Mouse (Mus musculus) CD8-positive naive resting alpha-beta T cell, adult 2 months (primary cell): ENCODE results near the gene Atat1.
"Not testable (repeated sequence)": the region's sequence is repeated elsewhere in the genome, so short reads cannot be mapped to it uniquely, and the experiment has no call there.

Source experiments
- DNase-seq, 2 experiments: peaks; one replicate each; pipeline ENCODE4 v3.0.0; 2022; ENCODE audit warnings: low read depth in 2 of 2, low spot score in 2 of 2

Atat1 gene

DNA sequence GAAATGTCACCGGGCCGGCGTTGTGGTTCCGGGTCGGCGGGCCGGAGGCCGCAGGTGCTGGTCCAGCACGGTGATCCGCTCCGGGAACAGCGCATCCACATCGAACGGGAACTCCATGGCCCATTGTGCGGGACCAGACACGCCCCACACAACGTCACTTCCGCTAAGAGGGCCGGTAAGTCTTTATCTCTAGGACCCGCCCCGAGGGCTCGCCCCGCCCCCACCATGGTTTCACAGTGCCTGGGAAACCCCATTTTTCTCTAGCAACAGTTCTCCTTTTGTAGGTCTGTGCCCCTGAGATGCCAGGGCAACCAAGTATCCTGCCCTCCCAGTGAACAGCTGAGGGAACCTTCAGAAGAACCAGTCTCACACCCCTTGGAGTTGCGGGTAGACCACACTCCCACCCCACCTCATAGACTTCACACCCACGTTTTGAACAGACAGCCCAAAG is at the start of gene Atat1:
Atat1 (minus strand) TSS at position 157 of the 451 bp plus-strand sequence.
- DNase-seq, result peak; percentile 93 to 98

- DNase-seq, result no peak
These were observed 48.8 kb upstream of the Atat1 start for GRCm38 (mm10) chr17:35958533-35959223.

DNA sequence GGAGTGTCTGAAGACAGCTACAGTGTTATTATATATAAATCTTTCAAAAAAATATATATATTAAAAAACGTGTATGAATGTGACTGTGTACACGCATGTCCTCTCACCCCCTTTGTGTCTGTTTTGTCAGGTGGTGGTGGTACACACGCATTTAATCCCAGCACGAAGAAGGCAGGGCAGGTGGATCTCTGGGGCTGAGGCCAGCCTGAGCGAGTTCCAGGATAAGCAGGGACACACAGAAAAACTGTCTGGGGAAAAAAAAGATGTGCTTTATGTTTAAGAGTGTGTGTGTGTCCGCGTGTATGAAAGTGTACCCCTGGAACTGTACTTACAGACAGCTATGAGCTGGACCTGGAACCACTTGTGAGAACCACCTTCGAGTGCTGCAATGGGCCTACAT is 44.8 kb upstream of the Atat1 start:
- DNase-seq, result no peak

- not testable (repeated sequence) for DNase-seq
These were observed 42.7 kb upstream of the Atat1 start for GRCm38 (mm10) chr17:35952559-35952958.

DNA sequence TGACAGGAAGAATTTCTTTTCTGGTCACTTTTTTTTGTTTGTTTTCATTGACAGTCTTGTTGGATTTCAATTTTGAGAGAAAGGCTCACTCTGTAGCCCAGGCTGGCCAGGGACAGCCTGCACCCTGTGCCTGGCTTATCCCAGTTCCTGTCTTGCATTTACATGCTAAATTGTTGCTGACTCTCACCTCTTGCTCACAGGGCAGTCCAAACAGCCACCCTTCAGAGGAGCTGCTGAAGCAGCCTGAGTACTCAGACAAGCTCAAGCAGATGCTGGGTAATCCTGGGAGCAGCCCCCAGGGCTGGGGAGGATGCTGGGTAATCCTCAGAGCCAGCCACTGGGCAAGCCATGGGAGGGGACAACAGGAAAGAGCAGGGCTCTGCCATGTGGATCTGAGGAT is 41.1 kb upstream of the Atat1 start:
- not testable (repeated sequence) for DNase-seq

DNA sequence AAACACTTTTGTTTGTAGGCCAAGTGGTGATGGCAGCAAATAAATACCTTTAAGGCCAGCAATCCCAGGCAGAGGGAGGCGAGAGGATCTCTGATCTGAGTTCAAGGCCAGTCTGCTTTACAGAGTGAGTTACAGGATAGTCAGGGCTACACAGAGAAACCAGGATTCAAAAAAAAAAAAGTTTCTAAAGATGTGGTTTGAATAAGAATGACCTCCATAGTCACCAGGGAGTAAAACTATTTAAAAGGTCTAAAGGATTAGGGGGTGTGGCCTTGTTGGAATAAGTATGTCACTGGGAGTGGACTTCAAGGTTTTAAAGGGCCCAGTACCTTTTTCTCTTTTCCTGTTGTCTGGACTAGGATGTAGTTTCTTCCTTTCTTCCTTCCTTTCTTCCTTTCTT is 30.1 kb upstream of the Atat1 start:
- no peak for DNase-seq

DNA sequence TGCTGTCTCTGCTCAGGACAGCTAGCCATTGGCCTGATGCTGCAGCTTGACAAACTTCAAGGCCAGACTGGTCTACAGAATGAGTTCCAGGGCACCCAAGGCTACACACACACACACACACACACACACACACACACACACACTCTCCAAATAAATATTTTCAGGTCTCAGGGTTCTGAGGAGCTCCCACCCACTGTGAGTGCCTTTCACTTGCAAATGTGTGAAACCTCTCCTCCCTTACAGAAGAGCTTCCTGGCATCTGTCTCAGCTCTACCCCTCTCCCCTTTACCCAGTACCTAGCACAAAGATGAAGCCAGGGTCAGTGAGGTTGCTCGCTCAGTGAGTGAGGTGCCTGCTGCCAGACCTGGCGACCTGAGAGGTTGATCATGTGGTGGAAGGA is 29.2 kb upstream of the Atat1 start:
- no peak for DNase-seq

- DNase-seq, result peak; percentile 33 to 51
These were observed 27.9 kb upstream of the Atat1 start for GRCm38 (mm10) chr17:35937700-35938348.

DNA sequence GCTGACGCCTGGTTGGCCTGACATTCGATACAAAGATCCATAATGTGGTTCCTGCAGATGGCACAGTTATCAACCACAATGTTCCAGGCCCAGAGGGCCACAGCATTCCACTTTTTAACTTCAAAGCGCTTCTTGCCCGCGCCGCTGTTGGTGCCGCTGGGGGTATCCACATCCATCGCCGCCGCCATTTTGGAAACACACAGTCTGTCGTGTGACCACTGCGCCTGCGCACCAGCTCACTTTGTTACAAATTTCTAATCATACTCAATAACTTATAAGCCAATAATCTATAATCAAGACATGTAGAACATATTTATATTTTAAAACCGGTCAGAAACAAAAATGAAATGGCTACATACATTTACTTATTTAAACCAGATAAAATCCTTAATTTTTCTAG is 25.9 kb upstream of the Atat1 start:
- not testable (repeated sequence) for DNase-seq

- no peak for DNase-seq
These were observed 22.7 kb upstream of the Atat1 start for GRCm38 (mm10) chr17:35932608-35933007.

- no peak for DNase-seq
These were observed 20.8 kb upstream of the Atat1 start for GRCm38 (mm10) chr17:35930627-35931026.

- no peak for DNase-seq
These were observed 19.7 kb upstream of the Atat1 start for GRCm38 (mm10) chr17:35929534-35929933.

DNA sequence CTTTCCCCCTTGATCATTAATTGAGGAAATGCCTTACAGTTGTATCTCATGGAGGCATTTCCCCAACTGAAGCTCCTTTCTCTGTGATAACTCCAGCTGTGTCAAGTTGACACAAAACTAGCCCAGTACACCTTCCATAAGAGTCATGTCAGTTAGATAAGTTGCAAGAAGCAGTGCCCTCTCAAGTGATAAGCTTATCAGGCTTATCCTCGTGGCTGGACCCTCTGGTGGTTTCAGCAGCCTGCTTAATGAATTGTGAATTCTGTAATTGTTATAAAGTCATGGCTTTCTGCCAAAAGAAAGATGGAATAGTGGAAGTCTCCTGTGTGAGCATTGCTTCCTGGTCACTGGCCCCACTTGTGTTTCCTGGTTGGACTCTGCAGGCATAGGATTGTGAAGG is 17.6 kb upstream of the Atat1 start:
- no peak for DNase-seq

DNA sequence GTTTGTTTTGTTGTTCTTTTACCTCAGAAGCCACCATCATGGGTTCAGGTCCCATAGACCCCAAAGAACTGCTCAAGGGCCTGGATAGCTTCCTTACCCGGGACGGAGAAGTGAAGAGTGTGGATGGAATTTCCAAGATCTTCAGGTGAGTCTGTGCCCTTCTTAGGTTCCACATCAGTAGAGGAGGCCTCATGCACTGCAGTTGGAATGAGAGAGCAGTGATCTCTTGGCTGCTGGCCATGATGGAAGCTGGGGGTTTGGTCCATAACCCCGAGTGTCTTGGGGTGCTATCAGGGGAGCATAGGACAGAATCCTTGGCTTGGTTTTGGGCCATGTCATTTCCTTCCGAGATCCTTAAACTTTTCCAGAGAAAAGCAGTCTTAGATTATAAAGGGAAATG is 13.4 kb upstream of the Atat1 start:
- DNase-seq, result no peak

DNA sequence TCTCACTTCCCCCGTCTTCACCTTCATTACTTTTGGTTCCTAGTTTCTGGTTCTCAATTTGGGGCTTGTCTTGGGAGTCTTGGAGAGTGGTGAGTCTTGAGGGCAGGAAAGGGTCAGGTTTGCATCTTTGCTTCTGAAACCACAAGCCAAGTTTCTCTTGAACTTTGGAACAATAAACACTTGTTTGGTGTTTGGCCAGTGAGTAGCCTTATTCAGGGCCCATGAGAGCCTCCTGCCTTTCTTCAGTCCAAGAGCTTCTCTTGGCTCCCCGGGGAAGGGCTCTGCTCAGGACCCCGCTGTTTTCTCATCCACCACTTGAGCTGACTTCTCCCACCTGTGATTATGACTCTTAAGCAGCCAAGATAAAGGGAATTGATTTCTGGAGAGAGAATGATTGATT is 12.7 kb upstream of the Atat1 start:
- no peak for DNase-seq

DNA sequence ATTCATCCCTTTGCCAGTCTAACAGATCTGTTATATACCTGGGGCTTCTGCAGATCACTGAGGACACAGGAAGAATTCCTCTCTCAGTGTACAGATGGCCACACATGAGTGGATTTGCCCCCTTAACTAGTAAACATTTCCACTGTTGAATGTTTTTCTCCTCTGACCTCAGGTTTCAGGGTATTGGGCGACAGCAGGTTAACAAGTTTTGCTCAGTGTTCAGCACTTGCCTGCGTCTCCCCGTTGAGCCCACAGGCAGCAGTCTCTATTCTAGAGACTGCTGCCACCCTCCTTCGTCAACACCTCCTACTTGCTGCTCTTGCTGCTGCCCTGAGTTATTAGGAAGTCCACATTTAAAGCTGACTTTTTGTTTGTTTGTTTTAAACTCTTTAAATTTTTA is 11.8 kb upstream of the Atat1 start:
- DNase-seq, result no peak

- DNase-seq, result no peak
These were observed 11.1 kb upstream of the Atat1 start for GRCm38 (mm10) chr17:35920862-35921562.

DNA sequence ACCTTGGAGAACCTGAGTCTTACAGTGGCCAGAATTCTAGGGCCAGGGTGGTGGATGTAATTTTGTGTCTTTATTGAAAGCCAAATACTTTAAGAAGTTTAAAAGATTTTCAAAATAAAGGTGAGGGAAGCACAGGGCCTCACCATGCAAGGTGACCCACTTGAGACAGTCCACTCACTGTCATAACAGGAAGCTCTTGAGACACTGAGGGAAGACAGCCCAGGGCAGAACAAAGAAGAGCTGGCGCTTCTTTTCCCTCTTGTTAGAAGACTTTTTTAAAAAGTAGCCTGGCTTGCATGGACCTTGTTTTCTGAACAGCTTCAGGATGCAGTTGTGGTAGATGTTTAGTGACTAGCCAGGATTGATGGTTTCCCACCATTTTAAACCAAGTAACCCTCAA is 10.5 kb upstream of the Atat1 start:
- no peak for DNase-seq

DNA sequence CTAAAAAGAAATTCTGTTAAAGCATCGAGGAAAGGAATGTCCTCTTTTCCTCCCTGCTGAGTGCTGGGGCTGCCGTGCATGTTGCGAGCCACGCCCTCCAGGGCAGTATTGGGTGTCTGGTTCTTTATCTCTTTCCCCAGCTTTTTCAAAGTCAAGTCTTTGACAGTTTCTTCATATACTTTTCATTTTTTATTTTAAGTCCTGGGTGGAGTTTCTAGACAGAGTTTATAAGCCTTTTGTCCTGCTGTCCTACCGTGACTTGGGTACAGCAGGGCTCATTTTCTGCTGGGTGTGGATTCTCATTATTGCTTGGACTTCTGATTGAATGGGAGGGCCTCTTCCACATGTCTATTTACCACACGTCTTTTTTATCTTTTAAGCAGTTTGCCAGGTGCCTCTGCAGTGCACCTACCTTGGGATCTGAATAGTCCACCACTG is 10.0 kb upstream of the Atat1 start:
- DNase-seq, result no peak

- peak; percentile 86 to 92 for DNase-seq
These were observed 9.3 kb upstream of the Atat1 start for GRCm38 (mm10) chr17:35919060-35919715.

GRCm38 (mm10) chr17:35918276-35919059 is 8.6 kb upstream of the Atat1 start:
- peak; percentile 37 to 51 for DNase-seq
